Mouse (Mus musculus): ENCODE measurements around the gene Hist1h2bl. TPM values are rescaled to one million over a fixed set of nuclear protein-coding genes. Genes with fewer than 3 reads are reported as not detected.
A peak's percentile ranks its signal among the peaks of the same experiment; 100 is the strongest.
"Not testable (repeated sequence)": the region's sequence is repeated elsewhere in the genome, so short reads cannot be mapped to it uniquely, and the experiment has no call there.

The Hist1h2bl gene
- total and polyA plus RNA-seq, 3 experiments = 10.5 to 12.9 TPM; not detected in 1

DNA sequence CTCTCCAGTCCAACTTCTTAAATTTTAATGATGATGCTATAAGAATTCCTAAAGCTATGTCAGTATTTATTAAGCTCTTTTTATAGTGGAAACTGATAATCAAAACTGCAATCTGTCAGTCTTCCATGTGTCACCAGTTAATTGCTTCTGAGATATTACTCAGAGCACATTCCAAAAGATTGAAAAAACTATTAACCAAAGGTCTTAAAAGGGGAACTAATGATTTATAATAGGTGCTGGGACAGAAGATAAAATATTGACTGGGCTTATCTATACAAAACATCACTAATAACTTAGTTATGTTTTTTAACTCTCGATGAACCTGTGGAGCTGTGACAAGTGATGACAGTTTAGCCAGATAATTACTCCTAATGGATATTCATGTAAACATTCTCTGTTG is 29.1 kb upstream of the Hist1h2bl start:
- no peaks in the 10 kb centered on the region for H3K79me2 ChIP-seq (replicated peaks; ENCODE audit: control insufficient read depth, insufficient read depth, low read length)
- intact Hi-C loops (cut with DNase I) = no loop called here
- H3K36me3 ChIP-seq (ENCODE audit: control insufficient read depth, insufficient read depth, low read length) = peaks cover 2% of the 10 kb centered on the region; the same call in 1 of the 2 replicates
- H3K9ac ChIP-seq (ENCODE audit: low read depth, low read length) = no peak overlapping the region
- H3K4me3 ChIP-seq = no peak overlapping the region
- no peaks in the 10 kb centered on the region; the same call in 1 of the 2 replicates for H3K4me1 ChIP-seq (ENCODE audit: control insufficient read depth, insufficient read depth, low read length)
- TF ChIP-seq EP300 (IDR thresholded peaks at IDR 0.05; ENCODE audit: insufficient read depth, low read depth, low read length) (no peak), CTCF (IDR thresholded peaks at IDR 0.05) (no peak), POLR2A (IDR thresholded peaks at IDR 0.05; ENCODE audit: insufficient read depth, low read depth, low read length) (no peak)
- no peak overlapping the region for H3K27ac ChIP-seq
- DNase-seq = no peak
- H3K27me3 ChIP-seq (ENCODE audit: control insufficient read depth, insufficient read depth, low read length) = no peaks in the 10 kb centered on the region
- 79% methylated on average over 1 of the region's 1 CpGs for WGBS

DNA sequence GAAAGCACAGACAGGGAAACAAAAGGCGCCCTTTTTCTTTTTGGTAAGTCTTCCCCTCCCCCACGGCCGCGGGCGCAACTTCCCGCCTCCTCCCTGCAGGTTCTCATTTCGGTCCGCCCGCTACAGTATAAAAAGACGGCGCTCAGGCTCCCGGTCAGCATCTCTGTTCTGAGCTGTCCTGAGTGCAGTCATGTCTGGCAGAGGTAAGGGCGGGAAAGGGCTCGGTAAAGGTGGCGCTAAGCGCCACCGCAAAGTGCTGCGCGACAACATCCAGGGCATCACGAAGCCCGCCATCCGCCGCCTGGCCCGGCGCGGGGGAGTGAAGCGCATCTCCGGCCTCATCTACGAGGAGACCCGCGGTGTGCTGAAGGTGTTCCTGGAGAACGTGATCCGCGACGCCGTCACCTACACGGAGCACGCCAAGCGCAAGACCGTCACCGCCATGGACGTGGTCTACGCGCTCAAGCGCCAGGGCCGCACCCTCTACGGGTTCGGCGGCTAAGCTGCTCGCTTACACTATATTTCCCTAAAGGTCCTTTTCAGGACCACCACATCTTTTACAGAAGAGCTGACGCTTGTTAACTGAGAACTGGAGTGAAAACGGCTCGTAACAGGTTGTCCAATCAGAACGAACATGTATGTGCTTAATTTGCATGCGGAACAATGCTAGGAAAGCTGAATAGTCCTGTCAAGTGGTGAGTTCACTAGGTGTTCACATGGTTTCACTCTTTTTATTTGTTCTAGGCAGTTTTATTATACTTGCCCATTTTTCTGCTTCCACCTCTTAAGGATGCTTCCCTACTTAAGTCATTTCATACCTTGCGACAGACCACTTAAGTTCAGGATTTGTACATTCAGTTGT is 19.2 kb upstream of the Hist1h2bl start, which contains the start of gene Hist1h4j:
TSS of gene Hist1h4j (plus strand) at position 159 of the 862 bp plus-strand sequence.
- 1% methylated on average over 48 of the region's 56 CpGs for WGBS
- peak within 1 kb of the TSS; percentile 37 for H3K9ac ChIP-seq (ENCODE audit: low read depth, low read length)
- peak; percentile 75 for TF ChIP-seq POLR2A (IDR thresholded peaks at IDR 0.05; ENCODE audit: insufficient read depth, low read depth, low read length)
- intact Hi-C loops (cut with DNase I) = loop anchor here (1.0 to 2.0 kb wide), 3 partner anchors 16 to 24 kb away; partner anchors contain the start of gene Hist1h4k
- H3K79me2 ChIP-seq (replicated peaks; ENCODE audit: control insufficient read depth, insufficient read depth, low read length); H3K36me3 ChIP-seq (ENCODE audit: control insufficient read depth, insufficient read depth, low read length); H3K27me3 ChIP-seq (ENCODE audit: control insufficient read depth, insufficient read depth, low read length); H3K4me1 ChIP-seq (ENCODE audit: control insufficient read depth, insufficient read depth, low read length): not testable (repeated sequence)
- H3K27ac ChIP-seq = peak within 1 kb of the TSS; percentile 67
- peak; percentile 71 to 77 for DNase-seq
- peak within 1 kb of the TSS; percentile 40 for H3K4me3 ChIP-seq

DNA sequence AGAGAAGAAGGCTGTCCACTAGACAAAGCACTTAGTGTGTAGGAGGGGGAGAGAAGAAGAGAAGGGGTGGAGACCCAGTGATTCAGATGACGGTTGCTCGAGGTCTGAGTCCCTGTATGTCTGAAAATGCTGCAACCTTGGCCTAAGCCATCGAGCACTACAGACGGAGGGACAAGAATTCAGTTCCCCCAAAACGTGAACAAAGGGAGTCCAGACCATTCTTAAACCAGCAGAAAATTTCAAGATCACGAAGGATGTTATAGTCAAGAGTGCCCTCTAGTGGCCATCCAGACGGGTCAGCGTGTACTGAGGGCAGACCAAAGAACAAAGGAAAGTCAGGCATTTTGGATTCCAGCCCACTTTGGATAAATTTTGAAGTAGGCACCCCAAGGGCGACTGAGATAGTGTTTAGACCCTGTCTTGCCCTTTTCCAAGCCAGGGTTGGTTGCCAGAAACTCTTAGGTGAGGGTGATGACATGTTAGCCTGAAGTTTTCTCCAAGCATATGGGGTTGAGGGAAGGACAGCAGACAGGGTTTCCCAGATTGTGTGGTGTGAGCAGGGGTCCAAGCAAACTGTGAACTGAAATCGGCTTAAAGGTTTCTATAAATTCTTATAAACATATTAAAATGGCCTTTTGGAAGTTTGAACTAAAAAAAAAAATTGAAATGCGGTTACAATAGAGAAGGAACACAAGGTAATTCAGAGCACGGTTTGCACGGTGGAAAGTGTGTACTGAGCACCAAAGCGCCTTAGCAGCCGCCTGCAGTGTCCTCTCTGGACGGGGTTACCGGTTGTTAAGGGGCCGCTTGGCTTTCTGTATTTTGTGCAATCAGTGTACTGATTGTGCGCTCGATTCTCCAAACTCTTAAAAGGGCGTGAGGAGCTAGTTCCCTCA is 18.3 kb upstream of the Hist1h2bl start:
- under 1% methylated on average over 21 of the region's 21 CpGs for WGBS
- intact Hi-C loops (cut with DNase I) = loop anchor here (1.0 to 2.0 kb wide), 3 partner anchors 17 to 23 kb away; partner anchors contain the start of gene Hist1h4k
- no peaks in the 10 kb centered on the region for H3K79me2 ChIP-seq (replicated peaks; ENCODE audit: control insufficient read depth, insufficient read depth, low read length)
- H3K27ac ChIP-seq = peak overlapping the region; percentile 67
- peak; percentile 62 to 70 for DNase-seq
- no peaks in the 10 kb centered on the region for H3K36me3 ChIP-seq (ENCODE audit: control insufficient read depth, insufficient read depth, low read length)
- H3K27me3 ChIP-seq (ENCODE audit: control insufficient read depth, insufficient read depth, low read length) = no peaks in the 10 kb centered on the region
- H3K9ac ChIP-seq (ENCODE audit: low read depth, low read length) = peak overlapping the region; percentile 37; the same call in 1 of the 2 replicates
- peaks cover 2% of the 10 kb centered on the region for H3K4me1 ChIP-seq (ENCODE audit: control insufficient read depth, insufficient read depth, low read length)
- TF ChIP-seq CTCF (IDR thresholded peaks at IDR 0.05) (peak; percentile 91), EP300 (IDR thresholded peaks at IDR 0.05; ENCODE audit: insufficient read depth, low read depth, low read length) (0 out of 2 replicates have a peak, but pooled peaks have one; percentile 70), POLR2A (IDR thresholded peaks at IDR 0.05; ENCODE audit: insufficient read depth, low read depth, low read length) (no peak)
- peak overlapping the region; percentile 40 for H3K4me3 ChIP-seq

DNA sequence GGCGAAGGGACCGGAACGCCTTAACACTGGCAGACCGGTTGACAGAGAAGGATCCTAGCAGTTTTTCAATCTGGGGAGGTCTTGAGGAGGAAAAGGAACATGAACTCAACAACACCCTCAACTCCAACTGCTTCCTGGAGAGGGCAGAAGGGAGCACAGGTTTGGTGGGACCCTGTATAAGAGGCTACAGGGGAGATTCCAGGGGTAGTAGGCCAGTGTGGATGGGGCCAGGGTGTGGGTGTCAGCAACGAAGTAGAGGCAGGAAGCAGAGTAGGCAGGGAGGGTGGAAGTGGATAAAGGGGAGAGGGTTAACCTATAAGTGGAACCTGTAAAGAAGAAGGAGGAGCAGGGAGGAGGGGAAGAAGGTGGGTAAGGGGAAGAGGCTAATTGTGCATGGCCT is 17.5 kb upstream of the Hist1h2bl start:
- Histone ChIP-seq H3K4me3 (no peak overlapping the region), H3K27me3 (ENCODE audit: control insufficient read depth, insufficient read depth, low read length) (no peaks in the 10 kb centered on the region), H3K4me1 (ENCODE audit: control insufficient read depth, insufficient read depth, low read length) (peaks cover 2% of the 10 kb centered on the region), H3K9ac (ENCODE audit: low read depth, low read length) (no peak overlapping the region), H3K79me2 (replicated peaks; ENCODE audit: control insufficient read depth, insufficient read depth, low read length) (no peaks in the 10 kb centered on the region), H3K36me3 (ENCODE audit: control insufficient read depth, insufficient read depth, low read length) (no peaks in the 10 kb centered on the region), H3K27ac (no peak overlapping the region)
- TF ChIP-seq EP300 (IDR thresholded peaks at IDR 0.05; ENCODE audit: insufficient read depth, low read depth, low read length) (no peak), POLR2A (IDR thresholded peaks at IDR 0.05; ENCODE audit: insufficient read depth, low read depth, low read length) (no peak), CTCF (IDR thresholded peaks at IDR 0.05) (no peak)
- no peak for DNase-seq
- 82% methylated on average over 5 of the region's 5 CpGs for WGBS
- intact Hi-C loops (cut with DNase I) = no loop called here

DNA sequence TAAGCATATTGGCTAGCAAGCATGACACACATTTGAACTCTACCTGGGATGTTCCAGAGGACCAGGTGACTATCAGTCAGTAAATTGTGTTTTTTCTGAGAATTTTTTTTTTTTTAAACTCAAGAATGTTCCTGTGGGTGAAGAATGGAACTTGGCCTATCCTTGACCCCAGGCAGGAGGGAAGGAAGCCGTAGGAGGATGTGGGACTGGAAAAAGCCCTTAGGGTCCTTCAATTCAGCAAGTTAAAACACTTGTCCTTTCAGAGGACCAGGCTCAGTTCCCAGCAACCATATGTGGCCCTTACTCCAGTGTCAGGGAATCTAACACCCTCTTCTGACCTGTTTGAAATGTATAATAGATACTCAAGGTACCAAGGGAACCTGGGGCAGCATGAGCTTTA is 13.6 kb upstream of the Hist1h2bl start:
- Histone ChIP-seq H3K9ac (ENCODE audit: low read depth, low read length) (no peak overlapping the region), H3K36me3 (ENCODE audit: control insufficient read depth, insufficient read depth, low read length) (no peaks in the 10 kb centered on the region), H3K27ac (no peak overlapping the region), H3K4me3 (no peak overlapping the region), H3K79me2 (replicated peaks; ENCODE audit: control insufficient read depth, insufficient read depth, low read length) (no peaks in the 10 kb centered on the region), H3K27me3 (ENCODE audit: control insufficient read depth, insufficient read depth, low read length) (no peaks in the 10 kb centered on the region), H3K4me1 (ENCODE audit: control insufficient read depth, insufficient read depth, low read length) (peaks cover 2% of the 10 kb centered on the region)
- intact Hi-C loops (cut with DNase I) = no loop called here
- TF ChIP-seq POLR2A (IDR thresholded peaks at IDR 0.05; ENCODE audit: insufficient read depth, low read depth, low read length) = no peak
- TF ChIP-seq CTCF (IDR thresholded peaks at IDR 0.05) = no peak
- no peak for TF ChIP-seq EP300 (IDR thresholded peaks at IDR 0.05; ENCODE audit: insufficient read depth, low read depth, low read length)
- no peak for DNase-seq
- 58% methylated on average over 1 of the region's 1 CpGs for WGBS
